Mouse (Mus musculus) gonadal fat pad, adult 2 months (tissue): ENCODE measurements around the gene Il31ra. TPM values are rescaled to one million over a fixed set of nuclear protein-coding genes. Genes with fewer than 3 reads are reported as not detected.

ENCODE experiments used
- DNase-seq: peaks from one replicate; pipeline ENCODE4 v3.0.0-alpha.2; 2012; ENCODE audit warnings: low read depth
- polyA plus RNA-seq: library from polyadenylated mRNA; depleted of rRNA; stranded (reverse); fragments of >200 nt; gene quantifications from 2 replicates; pipeline ENCODE4 v1.2.3, GENCODE M21; 2012

Gene Il31ra
- polyA plus RNA-seq, 1 experiment, result 0.62 TPM

- no peak for DNase-seq
Measured at GRCm38 (mm10) chr13:112560554-112561138, 33.5 kb downstream of the Il31ra start.

GRCm38 (mm10) chr13:112556501-112556900 lies 37.7 kb downstream of the Il31ra start:
- DNase-seq, result no peak

GRCm38 (mm10) chr13:112553304-112553703 lies 40.9 kb downstream of the Il31ra start:
- DNase-seq, result no peak

- DNase-seq, result no peak
Measured at GRCm38 (mm10) chr13:112551641-112552548, 42.3 kb downstream of the Il31ra start.

- no peak for DNase-seq
Measured at GRCm38 (mm10) chr13:112541223-112541975, 52.8 kb downstream of the Il31ra start.

- DNase-seq, result no peak
Measured at GRCm38 (mm10) chr13:112540616-112541015, 53.5 kb downstream of the Il31ra start.

- no peak for DNase-seq
Measured at GRCm38 (mm10) chr13:112537065-112537464, 57.1 kb downstream of the Il31ra start.

- DNase-seq, result no peak
Measured at GRCm38 (mm10) chr13:112536611-112537010, 57.5 kb downstream of the Il31ra start.

GRCm38 (mm10) chr13:112533556-112533955 lies 60.6 kb downstream of the Il31ra start:
- no peak for DNase-seq

GRCm38 (mm10) chr13:112532235-112532634 lies 61.9 kb downstream of the Il31ra start:
- DNase-seq, result no peak

GRCm38 (mm10) chr13:112529893-112530292 lies 64.3 kb downstream of the Il31ra start:
- peak; percentile 49 for DNase-seq

- DNase-seq, result no peak
Measured at GRCm38 (mm10) chr13:112527186-112527585, 67.0 kb downstream of the Il31ra start.

- DNase-seq, result no peak
Measured at GRCm38 (mm10) chr13:112523346-112523970, 70.7 kb downstream of the Il31ra start.

GRCm38 (mm10) chr13:112522896-112523295 lies 71.3 kb downstream of the Il31ra start:
- no peak for DNase-seq

- no peak for DNase-seq
Measured at GRCm38 (mm10) chr13:112522261-112522660, 71.9 kb downstream of the Il31ra start.

GRCm38 (mm10) chr13:112514546-112514945 lies 79.6 kb downstream of the Il31ra start:
- DNase-seq, result no peak

- DNase-seq, result no peak
Measured at GRCm38 (mm10) chr13:112512824-112513223, 81.3 kb downstream of the Il31ra start.

- no peak for DNase-seq
Measured at GRCm38 (mm10) chr13:112511810-112512209, 82.3 kb downstream of the Il31ra start.

GRCm38 (mm10) chr13:112511261-112511660 lies 82.9 kb downstream of the Il31ra start:
- DNase-seq, result no peak

- no peak for DNase-seq
Measured at GRCm38 (mm10) chr13:112510437-112511212, 83.5 kb downstream of the Il31ra start.

GRCm38 (mm10) chr13:112509465-112509864 lies 84.7 kb downstream of the Il31ra start:
- DNase-seq, result no peak
